Mouse (Mus musculus) liver, postnatal 0 days (tissue): ENCODE measurements at regions not wholly inside any gene's neighbourhood (a gene's known extent, or its start where the extent isn't known, plus 50 kb on each side); places are given as distances from the start of the nearest gene placed in this dataset.
"Not testable (repeated sequence)": the region's sequence is repeated elsewhere in the genome, so short reads cannot be mapped to it uniquely, and the experiment has no call there.

Source experiments
- CTCF ChIP-seq: sonication (generic); IDR thresholded peaks from 2 replicates; pipeline ENCODE4 v1.5.1; 2016; ENCODE audit warnings: antibody characterized with exemption, low read depth
- EP300 ChIP-seq: IDR thresholded peaks from 2 replicates; pipeline ENCODE4 v1.6.1; 2016; ENCODE audit warnings: antibody characterized with exemption, low read depth, mild to moderate bottlenecking

GRCm38 (mm10) chr5:129294861-129295542 lies 198.5 kb downstream of the Adgrd1 start:
- TF ChIP-seq CTCF, EP300: not testable (repeated sequence)
